Mouse (Mus musculus) thymus, adult 2 months (tissue): ENCODE results near the gene Cbl.

Experiments
- CTCF ChIP-seq: fragments of 200-500 bp; IDR thresholded peaks from 2 replicates; pipeline ENCODE4 v1.5.1; 2012; ENCODE audit warnings: mild to moderate bottlenecking, control low read depth, low read length, moderate library complexity, borderline replicate concordance; ENCODE audit not compliant: control insufficient read depth, poor library complexity, insufficient read depth; ENCODE audit errors: extremely low read depth
- POLR2A ChIP-seq: fragments of 200-500 bp; IDR thresholded peaks from 2 replicates; pipeline ENCODE4 v1.6.1; 2012; ENCODE audit warnings: mild to moderate bottlenecking, low read length, control low read depth, moderate library complexity; ENCODE audit not compliant: control insufficient read depth, poor library complexity, insufficient read depth; ENCODE audit errors: extremely low read depth

- TF ChIP-seq CTCF, result no peak
- no peak for TF ChIP-seq POLR2A
These were observed 24.4 kb downstream of the Cbl start for GRCm38 (mm10) chr9:44209416-44209815.
